Comparison of ENCODE assay signal across 8 mouse cellular contexts in the genomic region with DNA sequence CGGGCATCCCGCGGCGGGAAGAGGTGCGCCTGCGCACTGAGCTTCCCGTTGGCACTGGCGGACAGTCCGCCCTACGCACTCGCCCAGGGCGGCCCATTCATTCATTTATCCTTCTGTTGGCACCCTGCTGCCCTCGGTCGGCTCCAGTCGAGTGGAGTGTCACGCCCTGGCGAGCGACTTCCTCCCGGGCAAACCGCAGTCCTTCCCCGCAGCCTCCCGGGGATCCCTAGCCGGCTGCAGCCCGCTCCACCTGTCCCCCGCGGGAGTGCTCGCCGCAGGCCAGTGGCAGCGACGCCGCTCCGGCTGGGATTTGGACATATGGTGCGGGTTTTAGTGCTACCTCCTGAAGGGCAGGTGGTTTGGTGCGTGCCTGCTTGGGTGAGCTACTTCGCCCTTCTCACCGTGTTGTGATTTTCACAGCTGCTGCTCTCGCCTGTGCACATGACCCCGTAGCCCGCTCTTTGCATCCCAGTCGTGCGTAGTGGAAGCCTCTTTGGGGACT. TPM values are rescaled to one million over a fixed set of nuclear protein-coding genes. Genes with fewer than 3 reads are reported as not detected.
DNase-seq lines count a peak whose midpoint lies in the region; ATAC-seq and TF ChIP-seq lines count a peak whose summit lies in the region.

No protein-coding gene starts in this region.

- TF ChIP-seq CTCF in MEL (IDR thresholded peaks at IDR 0.05 in 2 of 3, conservative IDR thresholded peaks at IDR 0.05 in 1 of 3; ENCODE audit: control insufficient read depth in 1 of 3, insufficient read depth in 1 of 3, low read depth in 2 of 3, low read length in 3 of 3, poor library complexity in 1 of 3, severe bottlenecking in 1 of 3) = no peak
- no peak for TF ChIP-seq CTCF in liver, postnatal 0 days (IDR thresholded peaks at IDR 0.05; ENCODE audit: low read depth)

- H3K36me3 ChIP-seq in heart, embryonic 11.5 days (ENCODE audit: control insufficient read depth, insufficient read depth, low read length) = no peaks in the 10 kb centered on the region; the same call in 1 of the 2 replicates
- peaks cover 15 to 18% of the 10 kb centered on the region in 2 experiments for H3K36me3 ChIP-seq in MEL (ENCODE audit: control insufficient read depth in 1 of 2, insufficient read depth in 2 of 2, low read length in 2 of 2)
- 0 out of 2 replicates have a peak, but pooled peaks cover 2% of the 10 kb centered on the region for H3K36me3 ChIP-seq in forebrain, embryonic 16.5 days (ENCODE audit: control insufficient read depth, insufficient read depth)
- H3K36me3 ChIP-seq in liver, postnatal 0 days (replicated peaks; ENCODE audit: insufficient read depth, low read length) = peaks cover 9% of the 10 kb centered on the region; the same call in 1 of the 2 replicates

- peak overlapping the region; percentile 84 for H3K4me3 ChIP-seq in heart, embryonic 11.5 days (ENCODE audit: low read depth, low read length)
- H3K4me3 ChIP-seq in MEL (ENCODE audit: control insufficient read depth in 1 of 2, insufficient read depth in 1 of 2, low read depth in 2 of 2, low read length in 2 of 2) = peak overlapping the region; percentile 61 to 94
- H3K4me3 ChIP-seq in forebrain, embryonic 16.5 days (replicated peaks; ENCODE audit: low read length) = peak overlapping the region; percentile 90
- H3K4me3 ChIP-seq in liver, postnatal 0 days (ENCODE audit: low read depth, low read length) = peak overlapping the region; percentile 74

- H3K9me3 ChIP-seq in heart, embryonic 11.5 days (replicated peaks; ENCODE audit: control insufficient read depth, low read length) = 0 out of 2 replicates have a peak, but pooled peaks cover under 1% of the 10 kb centered on the region
- H3K9me3 ChIP-seq in MEL (replicated peaks; ENCODE audit: insufficient read depth, low read length) = no peaks in the 10 kb centered on the region
- H3K9me3 ChIP-seq in forebrain, embryonic 16.5 days (ENCODE audit: control insufficient read depth, low read length) = no peaks in the 10 kb centered on the region
- H3K9me3 ChIP-seq in liver, postnatal 0 days (ENCODE audit: low read length) = 0 out of 2 replicates have a peak, but pooled peaks cover 2% of the 10 kb centered on the region

- peaks cover 24% of the 10 kb centered on the region for H3K79me2 ChIP-seq in MEL (ENCODE audit: control insufficient read depth, insufficient read depth, low read length, poor library complexity)

- peak overlapping the region; percentile 36 for H3K27ac ChIP-seq in heart, embryonic 11.5 days (ENCODE audit: low read depth, low read length)
- peak overlapping the region; percentile 85 for H3K27ac ChIP-seq in MEL (ENCODE audit: control insufficient read depth, low read depth, low read length)
- peak overlapping the region; percentile 68; the same call in 1 of the 2 replicates for H3K27ac ChIP-seq in forebrain, embryonic 16.5 days (ENCODE audit: low read length)
- peak overlapping the region; percentile 70 for H3K27ac ChIP-seq in liver, postnatal 0 days (ENCODE audit: low read depth)

- ATAC-seq in heart, embryonic 11.5 days (replicated peaks; ENCODE audit: insufficient number of reproducible peaks, low FRiP score, low TSS enrichment) = peak; percentile 82
- ATAC-seq in forebrain, embryonic 16.5 days = peak; percentile 92
- ATAC-seq in liver, postnatal 0 days = peak; percentile 89

- no peak for DNase-seq in heart, adult 11 months
- DNase-seq in MEL (ENCODE audit: low read depth, low spot score) = peak; percentile 59
- no peak for DNase-seq in liver, postnatal 0 days
- DNase-seq in adrenal gland, adult (ENCODE audit: inconsistent age in 2 of 2, low spot score in 1 of 2) = no peak
- no peak for DNase-seq in thymus, postnatal 0 days (ENCODE audit: low spot score)
- no peak for DNase-seq in ovary, postnatal 36 days (ENCODE audit: low spot score)

- under 1% methylated on average over 41 of the region's 41 CpGs for WGBS in heart, embryonic 11.5 days (ENCODE audit: insufficient replicate concordance)
- WGBS in forebrain, embryonic 16.5 days = under 1% methylated on average over 41 of the region's 41 CpGs
- WGBS in liver, postnatal 0 days (ENCODE audit: insufficient replicate concordance) = under 1% methylated on average over 40 of the region's 41 CpGs

- H3K27me3 ChIP-seq in heart, embryonic 11.5 days (ENCODE audit: control insufficient read depth, insufficient read depth, low read length) = no peaks in the 10 kb centered on the region
- no peaks in the 10 kb centered on the region for H3K27me3 ChIP-seq in MEL (ENCODE audit: control insufficient read depth in 1 of 2, insufficient read depth in 2 of 2, low read length in 2 of 2)
- H3K27me3 ChIP-seq in forebrain, embryonic 16.5 days (replicated peaks; ENCODE audit: control insufficient read depth, insufficient read depth, low read length) = no peaks in the 10 kb centered on the region
- H3K27me3 ChIP-seq in liver, postnatal 0 days (ENCODE audit: insufficient read depth, low read length) = no peaks in the 10 kb centered on the region

- no peak; a peak in 1 of 4 replicates for TF ChIP-seq EP300 in MEL (IDR thresholded peaks at IDR 0.05; ENCODE audit: low read depth in 1 of 2, low read length in 2 of 2)
- no peak for TF ChIP-seq EP300 in liver, postnatal 0 days (IDR thresholded peaks at IDR 0.05; ENCODE audit: low read depth)

- 0 out of 2 replicates have a peak, but pooled peaks cover 3% of the 10 kb centered on the region for H3K4me1 ChIP-seq in heart, embryonic 11.5 days (ENCODE audit: control insufficient read depth, insufficient read depth, low read length)
- peaks cover 0 to 8% of the 10 kb centered on the region in 2 experiments; a peak in 3 of 4 replicates for H3K4me1 ChIP-seq in MEL (ENCODE audit: control insufficient read depth in 1 of 2, insufficient read depth in 2 of 2, low read length in 2 of 2)
- H3K4me1 ChIP-seq in forebrain, embryonic 16.5 days (replicated peaks; ENCODE audit: control insufficient read depth, insufficient read depth, low read length) = peaks cover 13% of the 10 kb centered on the region
- H3K4me1 ChIP-seq in liver, postnatal 0 days (ENCODE audit: insufficient read depth) = peaks cover 7% of the 10 kb centered on the region

- peak; percentile 40 to 45; a peak in 3 of 4 replicates for TF ChIP-seq POLR2A in MEL (IDR thresholded peaks at IDR 0.05; ENCODE audit: control insufficient read depth in 1 of 2, insufficient read depth in 1 of 2, low read depth in 1 of 2, low read length in 2 of 2, poor library complexity in 1 of 2)

- H3K9ac ChIP-seq in heart, embryonic 11.5 days (ENCODE audit: low read depth, low read length) = peak overlapping the region; percentile 87
- peak overlapping the region; percentile 93 for H3K9ac ChIP-seq in MEL (ENCODE audit: control insufficient read depth, low read depth, low read length, poor library complexity, severe bottlenecking)
- H3K9ac ChIP-seq in forebrain, embryonic 16.5 days (replicated peaks; ENCODE audit: low read depth, low read length) = peak overlapping the region; percentile 87
- peak overlapping the region; percentile 73 for H3K9ac ChIP-seq in liver, postnatal 0 days (replicated peaks)

- H3K4me2 ChIP-seq in heart, embryonic 11.5 days = peak overlapping the region; percentile 85
- peak overlapping the region; percentile 93 for H3K4me2 ChIP-seq in forebrain, embryonic 16.5 days (ENCODE audit: low read length)
- H3K4me2 ChIP-seq in liver, postnatal 0 days (ENCODE audit: low read depth, low read length) = peak overlapping the region; percentile 87

- TF ChIP-seq RAD21 in MEL (IDR thresholded peaks at IDR 0.05; ENCODE audit: low read depth, low read length) = no peak

TF ChIP-seq in MEL, 35 proteins besides CTCF, POLR2A, EP300 and RAD21:
- peak; percentile 30; the same call in 1 of the 2 replicates for TF ChIP-seq USF1 (IDR thresholded peaks at IDR 0.05; ENCODE audit: low read depth, low read length)
- peak; percentile 51 for TF ChIP-seq SIN3A (IDR thresholded peaks at IDR 0.05; ENCODE audit: low read length)
- TF ChIP-seq MXI1 (IDR thresholded peaks at IDR 0.05; ENCODE audit: low read depth, low read length) = peak; percentile 76
- peak; percentile 50 for TF ChIP-seq MAX (IDR thresholded peaks at IDR 0.05; ENCODE audit: low read length)
- peak; percentile 28 for TF ChIP-seq E2F4 (IDR thresholded peaks at IDR 0.05; ENCODE audit: borderline replicate concordance, low read depth, low read length)
- TF ChIP-seq MYB (IDR thresholded peaks at IDR 0.05; ENCODE audit: low read depth, low read length) = no peak
- 0 out of 2 replicates have a peak, but pooled peaks have one; percentile 5 for TF ChIP-seq TCF12 (IDR thresholded peaks at IDR 0.05; ENCODE audit: low read depth, low read length)
- TF ChIP-seq SMC3 (IDR thresholded peaks at IDR 0.05; ENCODE audit: low read depth, low read length) = peak; percentile 12; the same call in 1 of the 2 replicates
- TF ChIP-seq ETS1 (IDR thresholded peaks at IDR 0.05; ENCODE audit: low read depth, low read length) = no peak
- TF ChIP-seq MYC (IDR thresholded peaks at IDR 0.05; ENCODE audit: low read depth, low read length) = no peak
- no peak for TF ChIP-seq CHD1 (IDR thresholded peaks at IDR 0.05; ENCODE audit: low read depth, low read length)
- TF ChIP-seq TBP (IDR thresholded peaks at IDR 0.05; ENCODE audit: low read depth, low read length) = 0 out of 2 replicates have a peak, but pooled peaks have one; percentile 24

RNA-seq across cellular contexts. Expression of gene Cdc7, which starts 0.4 kb away (rescaled TPM):
- polyA plus RNA-seq in heart, embryonic 11.5 days (2014; fragmentation: Nextera tagmentation; extraction: Ambion mirVana) = 36.1 and 42.8 TPM in 2 replicates
- total RNA-seq in MEL (2012; rRNA removed) = 18.7 and 19.6 TPM in 2 replicates
- 10 to 100 TPM in 1 of 2 experiments, not detected in 1; 21.4 TPM for polyA plus RNA-seq in MEL (2012; ENCODE audit: insufficient read depth in 1 of 2, insufficient read length in 2 of 2, low read depth in 1 of 2, low replicate concordance in 2 of 2, missing spikeins in 1 of 2)
- polyA plus RNA-seq in forebrain, embryonic 16.5 days (2015; fragmentation: Nextera tagmentation; extraction: Ambion mirVana) = 48.8 and 50.5 TPM in 2 replicates
- polyA plus RNA-seq in liver, postnatal 0 days (2015; fragmentation: Nextera tagmentation; extraction: Ambion mirVana) = 4.9 and 6.2 TPM in 2 replicates
- 33.1 and 37.4 TPM in 2 replicates for polyA plus RNA-seq in thymus, postnatal 0 days (2015; fragmentation: Nextera tagmentation; extraction: Ambion mirVana)

RNA-seq across cellular contexts. Expression of gene Hfm1, which starts 38.4 kb away (rescaled TPM):
- polyA plus RNA-seq in heart, embryonic 11.5 days (2014; fragmentation: Nextera tagmentation; extraction: Ambion mirVana) = 1.2 and 1.6 TPM in 2 replicates
- total RNA-seq in MEL (2012; rRNA removed) = not detected in 2 replicates
- polyA plus RNA-seq in MEL (2012; ENCODE audit: insufficient read depth in 1 of 2, insufficient read length in 2 of 2, low read depth in 1 of 2, low replicate concordance in 2 of 2, missing spikeins in 1 of 2) = not detected
- polyA plus RNA-seq in forebrain, embryonic 16.5 days (2015; fragmentation: Nextera tagmentation; extraction: Ambion mirVana) = 5.1 and 6.0 TPM in 2 replicates
- polyA plus RNA-seq in liver, postnatal 0 days (2015; fragmentation: Nextera tagmentation; extraction: Ambion mirVana) = not detected in 2 replicates
- polyA plus RNA-seq in thymus, postnatal 0 days (2015; fragmentation: Nextera tagmentation; extraction: Ambion mirVana) = 1.7 and 2.2 TPM in 2 replicates
